Mouse (Mus musculus) embryonic facial prominence, embryonic 13.5 days (tissue): ENCODE measurements around the gene Pgap2. TPM values are rescaled to one million over a fixed set of nuclear protein-coding genes. Genes with fewer than 3 reads are reported as not detected.

Experiments used
- ATAC-seq: fragments of 200-750 bp; cut with Nextera tagmentation; 2 replicates; pipeline ENCODE4 v1.8.0; 2017; ENCODE audit warnings: low read depth; ENCODE audit not compliant: insufficient number of reproducible peaks, insufficient read depth, low FRiP score, low TSS enrichment
- H3K27ac ChIP-seq: fragments of 300-500 bp; sonication (generic); 2 replicates; pipeline ENCODE4 v1.5.1; 2015; ENCODE audit warnings: moderate library complexity, mild to moderate bottlenecking, inconsistent platforms
- H3K27me3 ChIP-seq: fragments of 300-500 bp; sonication (generic); 2 replicates; pipeline ENCODE4 v1.6.1; 2015; ENCODE audit warnings: mild to moderate bottlenecking, inconsistent platforms
- H3K36me3 ChIP-seq: fragments of 300-500 bp; sonication (generic); 2 replicates; pipeline ENCODE4 v1.6.1; 2015; ENCODE audit warnings: mild to moderate bottlenecking, inconsistent platforms
- H3K4me1 ChIP-seq: fragments of 300-500 bp; sonication (generic); 2 replicates; pipeline ENCODE4 v1.6.1; 2015; ENCODE audit warnings: inconsistent platforms
- H3K4me2 ChIP-seq: fragments of 300-500 bp; sonication (generic); 2 replicates; pipeline ENCODE4 v1.6.1; 2015; ENCODE audit warnings: moderate library complexity, mild to moderate bottlenecking, inconsistent platforms
- H3K4me3 ChIP-seq: fragments of 300-500 bp; sonication (generic); 2 replicates; pipeline ENCODE4 v1.5.1; 2015; ENCODE audit warnings: mild to moderate bottlenecking, inconsistent platforms
- H3K9ac ChIP-seq: fragments of 300-500 bp; sonication (generic); 2 replicates; pipeline ENCODE4 v1.6.1; 2015; ENCODE audit warnings: mild to moderate bottlenecking, inconsistent platforms
- H3K9me3 ChIP-seq: fragments of 300-500 bp; sonication (generic); 2 replicates; pipeline ENCODE4 v1.6.1; 2016; ENCODE audit warnings: inconsistent platforms
- WGBS: fragments of 180-500 bp; shearing (Covaris S2); methylation state at CpG from one replicate; pipeline ENCODE4 v1.1.7; 2015; ENCODE audit warnings: mixed read lengths; 5-methylcytosine and 5-hydroxymethylcytosine counted together
- polyA plus RNA-seq: library from polyadenylated mRNA; unstranded; fragments of >200 nt; fragmentation: Nextera tagmentation; extraction: Ambion mirVana; gene quantifications from 2 replicates; pipeline ENCODE4 v1.2.1, GENCODE M21; 2015

Gene Pgap2
- polyA plus RNA-seq, 1 experiment from 2014 or later = 93.5 TPM

GRCm38 (mm10) chr7:102243870-102244269 lies 33.9 kb downstream of the Pgap2 start:
- H3K9me3 ChIP-seq = no peaks in the 10 kb centered on the region
- no peak for ATAC-seq
- peaks cover 41% of the 10 kb centered on the region for H3K36me3 ChIP-seq
- 76% methylated on average over 2 of the region's 2 CpGs for WGBS
- H3K9ac ChIP-seq = no peak overlapping the region
- H3K4me2 ChIP-seq = no peak overlapping the region
- H3K4me1 ChIP-seq = peaks cover 44% of the 10 kb centered on the region
- no peaks in the 10 kb centered on the region for H3K27me3 ChIP-seq
- no peak overlapping the region for H3K4me3 ChIP-seq
- no peak overlapping the region for H3K27ac ChIP-seq

DNA sequence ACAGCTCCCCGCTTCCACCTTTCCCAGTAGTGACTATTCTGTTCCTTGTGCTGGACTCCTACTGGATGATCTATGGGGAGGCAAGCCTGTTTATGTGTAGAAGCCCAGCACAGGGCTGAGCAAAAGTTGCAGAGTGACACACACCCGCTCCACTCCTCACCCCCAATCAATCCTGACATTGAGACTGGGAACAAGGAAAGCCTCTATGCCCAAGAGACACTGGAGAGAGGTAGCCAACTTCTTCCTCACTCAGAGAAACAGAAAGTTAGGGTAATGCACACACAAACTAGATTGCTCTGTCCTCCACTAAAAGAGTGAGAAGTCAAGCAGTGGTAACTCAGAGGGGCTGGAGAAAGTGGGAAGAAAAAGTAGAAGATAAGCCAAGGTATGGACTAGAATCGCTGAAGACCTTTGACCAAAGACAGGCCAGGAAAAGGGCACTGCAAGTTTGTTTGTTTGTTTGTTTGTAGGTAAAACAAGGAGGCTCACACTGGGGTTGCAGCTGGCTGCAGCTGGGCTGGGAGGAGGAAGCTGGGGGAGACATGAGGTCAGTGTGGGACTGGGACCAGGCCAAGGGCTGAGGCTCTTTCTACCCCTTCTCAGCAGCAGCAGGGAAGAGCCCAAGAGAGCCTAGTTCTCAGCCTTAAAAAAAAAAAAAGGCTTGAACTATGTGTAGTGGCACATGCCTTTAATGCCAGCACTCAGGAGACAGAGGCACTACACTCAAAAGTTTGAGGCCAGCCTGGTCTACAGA lies 35.0 kb downstream of the Pgap2 start:
- H3K9ac ChIP-seq = 0 out of 2 replicates have a peak overlapping the region, but pooled peaks have one; percentile 21
- H3K4me1 ChIP-seq = peaks cover 48% of the 10 kb centered on the region
- H3K27ac ChIP-seq = no peak overlapping the region
- WGBS = 80% methylated on average over 3 of the region's 3 CpGs
- H3K36me3 ChIP-seq = peaks cover 30% of the 10 kb centered on the region
- H3K4me2 ChIP-seq = no peak overlapping the region
- no peaks in the 10 kb centered on the region for H3K27me3 ChIP-seq
- ATAC-seq = no peak
- H3K9me3 ChIP-seq = no peaks in the 10 kb centered on the region
- H3K4me3 ChIP-seq = no peak overlapping the region

- Histone ChIP-seq H3K9me3 (no peaks in the 10 kb centered on the region), H3K27ac (peak overlapping the region; percentile 64; the same call in 1 of the 2 replicates), H3K4me3 (no peak overlapping the region), H3K36me3 (peaks cover 22% of the 10 kb centered on the region), H3K4me1 (peaks cover 48% of the 10 kb centered on the region), H3K9ac (peak overlapping the region; percentile 51), H3K4me2 (peak overlapping the region; percentile 77; the same call in 1 of the 2 replicates), H3K27me3 (no peaks in the 10 kb centered on the region)
- 4% methylated on average over 1 of the region's 1 CpGs for WGBS
- ATAC-seq = no peak
Measured at GRCm38 (mm10) chr7:102245775-102246174, 35.8 kb downstream of the Pgap2 start.

GRCm38 (mm10) chr7:102246265-102246664 lies 36.3 kb downstream of the Pgap2 start:
- no peak overlapping the region for H3K4me3 ChIP-seq
- H3K4me1 ChIP-seq = peaks cover 48% of the 10 kb centered on the region
- no peaks in the 10 kb centered on the region for H3K27me3 ChIP-seq
- no peak for ATAC-seq
- peak overlapping the region; percentile 51 for H3K9ac ChIP-seq
- no peaks in the 10 kb centered on the region for H3K9me3 ChIP-seq
- peaks cover 17% of the 10 kb centered on the region for H3K36me3 ChIP-seq
- peak overlapping the region; percentile 77; the same call in 1 of the 2 replicates for H3K4me2 ChIP-seq
- H3K27ac ChIP-seq = peak overlapping the region; percentile 64; the same call in 1 of the 2 replicates
- WGBS = 37% methylated on average over 6 of the region's 6 CpGs

DNA sequence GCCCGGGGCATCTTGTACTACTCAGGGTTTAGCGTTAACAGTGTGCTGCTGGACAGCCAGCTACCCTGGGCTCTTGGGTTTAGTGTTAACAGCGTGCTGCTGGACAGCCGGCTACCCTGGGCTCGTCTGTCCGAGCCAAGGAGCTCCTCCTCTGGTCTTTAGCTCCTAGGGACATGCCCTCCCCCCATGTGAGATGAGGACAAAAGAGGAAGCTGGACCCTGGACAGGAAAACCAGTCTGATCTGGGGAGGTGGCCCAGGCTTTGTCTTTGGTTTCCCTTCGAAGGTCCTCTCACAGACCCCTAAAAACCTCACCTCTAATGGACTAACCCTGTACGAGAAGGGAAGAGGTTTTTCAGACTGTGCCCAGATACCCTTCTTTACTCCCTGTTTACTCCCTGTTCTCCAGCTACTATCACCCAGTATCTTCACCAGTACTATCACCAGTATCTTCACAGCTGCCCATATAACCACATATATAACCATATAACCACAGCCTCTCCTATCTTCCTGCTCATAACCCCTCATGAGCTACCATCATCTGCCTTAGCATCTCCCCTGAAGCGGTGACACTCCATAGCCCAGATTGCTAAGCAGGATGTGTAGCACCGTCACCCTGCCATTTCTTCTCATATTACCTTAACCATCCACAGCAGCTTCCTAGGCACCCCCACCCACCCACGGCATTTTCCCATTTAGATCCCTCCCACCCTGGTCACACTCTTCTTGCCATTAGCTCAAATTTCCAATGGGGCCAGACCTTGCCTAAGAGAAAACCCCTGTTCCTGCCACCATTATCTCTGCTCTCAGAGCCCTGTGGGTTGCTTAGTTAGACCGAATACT lies 37.2 kb downstream of the Pgap2 start:
- WGBS = 40% methylated on average over 12 of the region's 12 CpGs
- no peak for ATAC-seq
- peaks cover 48% of the 10 kb centered on the region for H3K4me1 ChIP-seq
- peak overlapping the region; percentile 80; the same call in 1 of the 2 replicates for H3K4me3 ChIP-seq
- peaks cover 12% of the 10 kb centered on the region; the same call in 1 of the 2 replicates for H3K36me3 ChIP-seq
- H3K27ac ChIP-seq = no peak overlapping the region
- H3K4me2 ChIP-seq = peak overlapping the region; percentile 77
- no peaks in the 10 kb centered on the region for H3K9me3 ChIP-seq
- no peaks in the 10 kb centered on the region for H3K27me3 ChIP-seq
- peak overlapping the region; percentile 92; the same call in 1 of the 2 replicates for H3K9ac ChIP-seq

- WGBS = 24% methylated on average over 16 of the region's 16 CpGs
- Histone ChIP-seq H3K27ac (peak overlapping the region; percentile 99), H3K9me3 (no peaks in the 10 kb centered on the region), H3K4me3 (peak overlapping the region; percentile 80), H3K36me3 (peaks cover 2% of the 10 kb centered on the region; the same call in 1 of the 2 replicates), H3K27me3 (no peaks in the 10 kb centered on the region), H3K9ac (peak overlapping the region; percentile 92), H3K4me1 (peaks cover 46% of the 10 kb centered on the region), H3K4me2 (peak overlapping the region; percentile 77)
- ATAC-seq = no peak
Measured at GRCm38 (mm10) chr7:102248691-102249404, 38.8 kb downstream of the Pgap2 start.

- Histone ChIP-seq H3K9me3 (no peaks in the 10 kb centered on the region), H3K36me3 (no peaks in the 10 kb centered on the region), H3K27ac (peak overlapping the region; percentile 99), H3K4me1 (peaks cover 42% of the 10 kb centered on the region), H3K9ac (peak overlapping the region; percentile 92), H3K27me3 (no peaks in the 10 kb centered on the region), H3K4me3 (peak overlapping the region; percentile 80), H3K4me2 (peak overlapping the region; percentile 77)
- under 1% methylated on average over 22 of the region's 23 CpGs for WGBS
- ATAC-seq = peak; percentile 52
Measured at GRCm38 (mm10) chr7:102249531-102249895, 39.5 kb downstream of the Pgap2 start.

DNA sequence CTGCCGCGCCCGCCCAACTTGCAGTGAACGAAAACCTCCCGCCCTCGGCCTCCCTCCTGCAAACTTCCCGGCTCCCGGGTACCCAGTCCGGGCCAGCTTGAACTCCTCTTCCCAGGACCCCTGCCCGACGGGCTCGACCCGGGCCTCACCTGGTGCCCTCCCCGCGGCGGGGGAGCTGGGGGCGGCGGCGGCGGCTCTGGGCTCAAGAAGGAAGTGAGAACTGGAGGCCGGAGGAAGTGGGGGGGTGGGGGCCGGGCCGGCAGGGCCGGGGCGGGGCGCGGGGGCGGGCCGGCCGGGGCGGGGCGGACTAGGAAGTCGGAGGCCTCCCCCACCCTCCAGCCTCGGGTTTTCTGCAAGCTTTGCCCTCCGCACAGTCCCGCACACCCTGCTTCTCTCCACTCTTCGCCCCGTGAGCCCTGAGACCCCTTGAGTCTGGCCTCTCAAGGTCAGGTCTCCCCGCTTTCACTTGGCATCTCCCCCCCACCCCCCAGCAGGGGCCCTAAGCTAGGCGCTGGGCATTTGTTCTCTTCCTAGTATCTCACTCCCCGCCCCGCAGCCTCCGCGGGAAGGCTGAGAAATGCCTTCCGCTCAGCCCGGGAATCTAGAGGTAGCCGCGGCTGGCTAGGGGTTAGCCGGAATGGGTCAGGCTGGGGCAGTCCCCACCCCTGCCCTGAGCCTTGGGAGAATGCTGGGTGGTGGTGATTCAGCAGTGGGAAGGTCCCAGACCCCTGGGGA lies 40.1 kb downstream of the Pgap2 start:
- peak; percentile 82 for ATAC-seq
- H3K4me1 ChIP-seq = peaks cover 38% of the 10 kb centered on the region
- no peaks in the 10 kb centered on the region for H3K36me3 ChIP-seq
- under 1% methylated on average over 39 of the region's 49 CpGs for WGBS
- H3K4me3 ChIP-seq = peak overlapping the region; percentile 80
- peak overlapping the region; percentile 92 for H3K9ac ChIP-seq
- peak overlapping the region; percentile 99 for H3K27ac ChIP-seq
- peak overlapping the region; percentile 77 for H3K4me2 ChIP-seq
- H3K27me3 ChIP-seq = no peaks in the 10 kb centered on the region
- H3K9me3 ChIP-seq = no peaks in the 10 kb centered on the region

DNA sequence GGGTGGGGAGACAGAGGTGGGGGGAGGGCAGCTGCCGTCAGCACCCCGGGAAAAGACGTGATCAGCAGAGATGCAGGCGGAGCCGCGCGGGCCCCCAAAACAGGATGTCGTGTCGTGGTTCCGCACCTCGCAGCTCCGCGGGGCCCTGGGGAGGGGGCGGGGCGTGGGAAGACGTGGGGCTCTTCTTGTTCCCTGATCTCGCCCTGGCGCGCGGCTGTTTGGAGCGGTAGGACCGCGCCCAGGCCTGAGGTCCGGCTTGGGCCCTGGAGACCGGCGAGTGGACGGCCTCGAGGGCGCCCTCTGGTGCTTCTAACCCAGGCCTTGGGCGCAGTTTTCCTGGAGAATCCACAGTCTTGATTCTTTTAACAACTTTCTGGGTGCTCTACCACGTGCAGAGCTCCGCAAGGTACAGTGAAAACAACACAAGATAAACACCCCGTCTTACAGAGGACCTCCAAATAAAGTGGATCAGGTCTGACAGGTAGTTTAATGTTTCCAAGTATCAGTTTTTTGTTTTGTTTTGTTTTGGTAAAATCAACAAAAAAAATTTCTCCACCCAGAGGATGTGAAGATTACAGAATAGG lies 40.7 kb downstream of the Pgap2 start:
- Histone ChIP-seq H3K9ac (peak overlapping the region; percentile 92), H3K4me3 (peak overlapping the region; percentile 80), H3K4me2 (peak overlapping the region; percentile 77), H3K9me3 (no peaks in the 10 kb centered on the region), H3K27me3 (no peaks in the 10 kb centered on the region), H3K27ac (peak overlapping the region; percentile 99), H3K4me1 (peaks cover 36% of the 10 kb centered on the region), H3K36me3 (no peaks in the 10 kb centered on the region)
- under 1% methylated on average over 31 of the region's 33 CpGs for WGBS
- ATAC-seq = peak; percentile 48

- WGBS = 80% methylated on average over 1 of the region's 1 CpGs
- no peaks in the 10 kb centered on the region for H3K27me3 ChIP-seq
Measured at GRCm38 (mm10) chr7:102253631-102254030, 43.6 kb downstream of the Pgap2 start.

More at GRCm38 (mm10) chr7:102253631-102254030, 43.6 kb downstream of the Pgap2 start:
- H3K4me2 ChIP-seq = no peak overlapping the region
- H3K9ac ChIP-seq = no peak overlapping the region
- no peak overlapping the region for H3K4me3 ChIP-seq
- ATAC-seq = no peak
- H3K36me3 ChIP-seq = no peaks in the 10 kb centered on the region
- peaks cover 6% of the 10 kb centered on the region for H3K4me1 ChIP-seq
- H3K9me3 ChIP-seq = no peaks in the 10 kb centered on the region
- H3K27ac ChIP-seq = no peak overlapping the region
